Mouse (Mus musculus) adrenal gland, postnatal 4 days (tissue): Measurements from ENCODE around the gene Tll1. TPM values are rescaled to one million over a fixed set of nuclear protein-coding genes. Genes with fewer than 3 reads are reported as not detected.
"Not testable (repeated sequence)": the region's sequence is repeated elsewhere in the genome, so short reads cannot be mapped to it uniquely, and the experiment has no call there.

Source experiments
- DNase-seq, 2 experiments: peaks; one replicate each; pipeline ENCODE4 v3.0.0; 2021 to 2022; ENCODE audit warnings: low spot score in 2 of 2, mixed read lengths in 2 of 2
- total RNA-seq, 2 experiments: library from RNA; stranded (reverse); gene quantifications; 2 replicates each; pipeline ENCODE4 v1.2.3; 2021

Gene Tll1
- total RNA-seq, 2 experiments from 2014 or later = 0.81 to 0.99 TPM

GRCm38 (mm10) chr8:64059867-64060266 lies 146.2 kb downstream of the Tll1 start:
- DNase-seq = no peak

- DNase-seq = no peak
Measured at GRCm38 (mm10) chr8:64057571-64057970, 148.5 kb downstream of the Tll1 start.

DNA sequence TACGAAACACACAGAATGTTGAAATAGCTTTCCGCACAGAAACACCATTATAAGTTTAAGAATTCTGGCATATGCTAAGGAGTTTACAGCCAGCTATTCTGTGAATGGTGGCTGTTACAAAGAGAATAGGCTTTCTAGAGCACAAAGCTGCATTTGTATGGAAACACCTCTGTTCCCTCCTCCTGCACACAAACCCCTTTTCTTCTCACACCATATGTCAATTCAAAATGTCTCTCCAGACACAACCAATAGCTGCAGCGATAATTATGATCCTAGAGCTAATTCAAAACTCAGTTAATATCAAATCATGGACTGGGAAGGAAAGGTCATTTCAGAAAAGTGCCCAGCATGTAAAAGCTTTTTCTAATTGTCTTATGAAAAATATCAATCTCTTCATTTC lies 157.5 kb downstream of the Tll1 start:
- no peak for DNase-seq

- no peak for DNase-seq
Measured at GRCm38 (mm10) chr8:64047963-64048505, 158.0 kb downstream of the Tll1 start.

GRCm38 (mm10) chr8:64041303-64041884 lies 164.7 kb downstream of the Tll1 start:
- DNase-seq = no peak

DNA sequence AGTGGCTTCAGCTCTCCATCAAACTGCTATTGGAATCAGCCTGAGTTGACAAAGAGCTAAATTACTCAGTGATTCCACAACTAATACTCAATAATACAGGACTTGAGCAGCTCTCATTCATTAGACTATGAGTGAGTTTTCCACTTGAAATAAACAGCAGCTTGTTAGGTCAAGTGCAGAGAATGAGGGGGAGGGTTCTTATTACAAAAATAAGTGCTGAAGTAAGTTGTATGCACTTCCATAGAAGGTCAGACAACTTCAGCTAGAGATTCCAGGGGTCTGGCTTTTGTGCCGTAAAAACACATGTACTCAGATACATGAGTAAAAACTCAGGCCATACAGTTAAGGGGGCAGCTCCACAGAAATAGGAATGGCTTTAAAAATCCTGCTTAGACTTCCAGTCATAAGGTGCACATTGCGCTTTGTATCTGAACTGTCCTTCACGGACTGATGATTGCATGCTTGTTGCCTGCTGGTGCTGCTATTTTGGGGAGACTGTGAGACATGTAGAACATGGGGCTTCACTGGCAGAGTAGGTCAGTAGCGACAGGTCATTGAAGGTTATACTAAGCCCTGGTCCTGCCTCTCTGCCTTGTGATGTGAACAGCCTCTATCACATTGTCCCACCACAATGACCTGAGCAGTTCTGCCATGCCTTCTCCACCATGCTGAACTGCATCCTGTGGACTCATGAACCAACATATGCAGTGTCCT lies 175.2 kb downstream of the Tll1 start:
- DNase-seq = no peak

DNA sequence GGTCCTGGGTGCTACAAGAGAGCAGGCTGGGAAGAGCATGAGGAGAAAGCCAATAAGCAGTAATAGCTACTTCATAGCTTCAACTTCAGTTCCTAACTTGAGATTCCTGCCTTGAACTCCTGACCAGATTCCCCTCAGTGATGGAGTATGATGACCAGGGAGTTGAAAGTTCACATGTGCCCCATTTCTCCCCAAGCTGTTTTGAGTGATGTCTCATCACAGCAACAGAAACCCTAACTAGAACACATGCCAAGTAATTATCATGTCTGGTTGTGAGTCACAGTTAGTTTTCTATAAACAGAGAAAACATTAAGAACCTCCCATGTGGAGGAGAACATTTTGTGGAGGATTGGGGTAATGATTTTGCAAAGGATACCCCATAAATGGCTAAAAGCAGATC lies 176.0 kb downstream of the Tll1 start:
- DNase-seq = no peak

DNA sequence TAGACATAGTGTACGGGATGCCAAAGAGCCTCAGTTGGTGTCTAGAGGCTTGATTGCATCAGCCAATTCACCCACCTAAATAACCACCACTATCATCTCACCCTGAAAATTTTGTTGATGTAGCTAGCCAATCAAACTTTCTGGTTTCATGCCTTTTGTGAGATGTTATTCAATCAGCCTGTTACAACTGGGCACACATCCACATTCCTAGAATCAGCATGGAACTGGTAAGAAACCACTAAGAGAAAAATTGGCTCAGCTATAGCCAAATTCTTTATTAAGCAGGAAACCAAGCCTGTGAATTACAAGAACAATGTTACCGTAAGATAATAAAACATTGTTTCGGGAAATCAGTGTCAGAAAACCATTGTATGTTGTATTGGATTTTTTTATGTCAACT lies 176.5 kb downstream of the Tll1 start:
- no peak for DNase-seq

- no peak for DNase-seq
Measured at GRCm38 (mm10) chr8:64024359-64024758, 181.7 kb downstream of the Tll1 start.

GRCm38 (mm10) chr8:64023579-64023978 lies 182.5 kb downstream of the Tll1 start:
- DNase-seq = no peak

DNA sequence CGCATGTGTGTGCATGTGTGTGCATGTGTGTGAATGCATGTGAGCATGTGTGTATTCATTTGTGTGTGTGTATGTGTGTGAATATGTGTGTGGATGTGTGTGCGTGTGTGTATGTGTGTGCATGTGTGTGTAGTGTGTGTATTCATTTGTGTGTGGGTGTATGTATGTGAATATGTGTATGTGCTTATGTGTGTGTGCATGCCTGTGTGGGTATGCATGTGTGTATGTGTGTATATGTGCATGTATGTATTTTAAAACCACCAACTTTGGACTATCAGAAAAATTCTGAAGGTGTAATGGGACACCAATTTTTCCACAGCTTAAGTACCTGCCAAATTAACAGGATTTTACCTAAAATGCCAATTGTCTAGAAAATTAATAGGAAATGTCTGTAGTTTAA lies 183.0 kb downstream of the Tll1 start:
- DNase-seq = no peak

GRCm38 (mm10) chr8:63970612-63971391 lies 235.3 kb downstream of the Tll1 start:
- not testable (repeated sequence) for DNase-seq
